Mouse (Mus musculus) C2C12 (cell line): ENCODE measurements at regions not wholly inside any gene's neighbourhood (a gene's known extent, or its start where the extent isn't known, plus 50 kb on each side); places are given as distances from the start of the nearest gene placed in this dataset.

Experiments used
- H3K27me3 ChIP-seq: one replicate; pipeline ENCODE4 v1.6.1; 2011; ENCODE audit not compliant: control insufficient read depth, insufficient read depth, insufficient read length
- H3K36me3 ChIP-seq: one replicate; pipeline ENCODE4 v1.6.1; 2011; ENCODE audit not compliant: control insufficient read depth, insufficient read depth
- H3K4me3 ChIP-seq: one replicate; pipeline ENCODE4 v1.5.1; 2011; ENCODE audit warnings: mild to moderate bottlenecking, control low read depth; ENCODE audit not compliant: poor library complexity, insufficient read depth, severe bottlenecking
- H3K79me2 ChIP-seq: one replicate; pipeline ENCODE4 v1.6.1; 2011; ENCODE audit not compliant: control insufficient read depth, insufficient read depth
- H3K79me3 ChIP-seq: one replicate; pipeline ENCODE4 v1.6.1; 2011; ENCODE audit warnings: low read depth, control low read depth
- H3ac ChIP-seq: one replicate; pipeline ENCODE3; 2011; ENCODE audit warnings: low read depth; ENCODE audit not compliant: control insufficient read depth, insufficient read length
- CEBPB ChIP-seq: IDR thresholded peaks from one replicate; pipeline ENCODE4 v1.6.1; 2011; ENCODE audit warnings: low read depth, mild to moderate bottlenecking, control low read depth, moderate library complexity
- CTCF ChIP-seq: IDR thresholded peaks from one replicate; pipeline ENCODE4 v1.5.1; 2011; ENCODE audit not compliant: control insufficient read depth, insufficient read depth, insufficient read length
- FOSL1 ChIP-seq: IDR thresholded peaks from one replicate; pipeline ENCODE4 v1.8.0; 2011; ENCODE audit warnings: mild to moderate bottlenecking, low read length; ENCODE audit not compliant: poor library complexity, insufficient read depth, severe bottlenecking
- MAX ChIP-seq: IDR thresholded peaks from one replicate; pipeline ENCODE4 v1.6.1; 2011; ENCODE audit warnings: mild to moderate bottlenecking, control low read depth
- MYOD1 ChIP-seq: IDR thresholded peaks from one replicate; pipeline ENCODE4 v1.6.1; 2011; ENCODE audit warnings: low read depth; ENCODE audit not compliant: control insufficient read depth, insufficient read length
- MYOG ChIP-seq: IDR thresholded peaks from one replicate; pipeline ENCODE4 v1.6.1; 2011; ENCODE audit not compliant: control insufficient read depth, insufficient read length; ENCODE audit errors: extremely low read depth
- USF1 ChIP-seq: IDR thresholded peaks from one replicate; pipeline ENCODE4 v1.6.1; 2011; ENCODE audit warnings: low read depth, mild to moderate bottlenecking, control low read depth, moderate library complexity

- Histone ChIP-seq H3K79me3 (no peaks in the 10 kb centered on the region), H3K79me2 (no peaks in the 10 kb centered on the region), H3K36me3 (no peaks in the 10 kb centered on the region), H3K27me3 (no peaks in the 10 kb centered on the region), H3K4me3 (no peak overlapping the region), H3ac (no peak overlapping the region)
- TF ChIP-seq MYOG (no peak), MYOD1 (no peak), FOSL1 (no peak), CEBPB (no peak)
Measured at GRCm38 (mm10) chr12:45686765-45687164, 612.3 kb upstream of the Stxbp6 start.

GRCm38 (mm10) chr12:45672361-45672760, 597.9 kb upstream of the Stxbp6 start:
- no peaks in the 10 kb centered on the region for H3K27me3 ChIP-seq
- H3K79me3 ChIP-seq = no peaks in the 10 kb centered on the region
- H3K4me3 ChIP-seq = no peak overlapping the region
- H3ac ChIP-seq = no peak overlapping the region
- no peaks in the 10 kb centered on the region for H3K36me3 ChIP-seq
- H3K79me2 ChIP-seq = no peaks in the 10 kb centered on the region
- TF ChIP-seq CTCF (no peak), MYOD1 (no peak), MAX (no peak), CEBPB (no peak), MYOG (no peak), USF1 (no peak), FOSL1 (no peak)

GRCm38 (mm10) chr12:45671554-45671948, 597.0 kb upstream of the Stxbp6 start:
- TF ChIP-seq CTCF = no peak
- no peak for TF ChIP-seq MYOD1
- no peak for TF ChIP-seq MAX
- TF ChIP-seq CEBPB = no peak
- TF ChIP-seq MYOG = no peak
- TF ChIP-seq USF1 = no peak
- no peak for TF ChIP-seq FOSL1
- no peak overlapping the region for H3K4me3 ChIP-seq
- no peaks in the 10 kb centered on the region for H3K36me3 ChIP-seq
- no peaks in the 10 kb centered on the region for H3K27me3 ChIP-seq
- no peak overlapping the region for H3ac ChIP-seq
- no peaks in the 10 kb centered on the region for H3K79me2 ChIP-seq
- no peaks in the 10 kb centered on the region for H3K79me3 ChIP-seq

- H3K27me3 ChIP-seq = no peaks in the 10 kb centered on the region
- no peak overlapping the region for H3ac ChIP-seq
- no peak overlapping the region for H3K4me3 ChIP-seq
- TF ChIP-seq FOSL1 (no peak), MYOD1 (no peak), MYOG (no peak), CEBPB (no peak)
- no peaks in the 10 kb centered on the region for H3K36me3 ChIP-seq
- H3K79me2 ChIP-seq = no peaks in the 10 kb centered on the region
- no peaks in the 10 kb centered on the region for H3K79me3 ChIP-seq
Measured at GRCm38 (mm10) chr12:45670874-45671553, 596.5 kb upstream of the Stxbp6 start.

- no peaks in the 10 kb centered on the region for H3K79me2 ChIP-seq
- TF ChIP-seq CEBPB (no peak), CTCF (no peak), MYOD1 (no peak), MAX (no peak), MYOG (no peak), FOSL1 (no peak), USF1 (no peak)
- H3K36me3 ChIP-seq = no peaks in the 10 kb centered on the region
- no peaks in the 10 kb centered on the region for H3K27me3 ChIP-seq
- no peaks in the 10 kb centered on the region for H3K79me3 ChIP-seq
- no peak overlapping the region for H3K4me3 ChIP-seq
- H3ac ChIP-seq = no peak overlapping the region
Measured at GRCm38 (mm10) chr12:45670246-45670873, 595.9 kb upstream of the Stxbp6 start.

- no peaks in the 10 kb centered on the region for H3K27me3 ChIP-seq
- no peaks in the 10 kb centered on the region for H3K79me3 ChIP-seq
- no peaks in the 10 kb centered on the region for H3K36me3 ChIP-seq
- H3K79me2 ChIP-seq = no peaks in the 10 kb centered on the region
- no peak for TF ChIP-seq MAX
- no peak overlapping the region for H3K4me3 ChIP-seq
- H3ac ChIP-seq = no peak overlapping the region
Measured at GRCm38 (mm10) chr12:45659612-45660011, 585.1 kb upstream of the Stxbp6 start.

GRCm38 (mm10) chr12:45656574-45656973, 582.1 kb upstream of the Stxbp6 start:
- no peaks in the 10 kb centered on the region for H3K27me3 ChIP-seq
- no peaks in the 10 kb centered on the region for H3K79me2 ChIP-seq
- H3K4me3 ChIP-seq = no peak overlapping the region
- no peaks in the 10 kb centered on the region for H3K36me3 ChIP-seq
- H3K79me3 ChIP-seq = no peaks in the 10 kb centered on the region
- H3ac ChIP-seq = no peak overlapping the region
- TF ChIP-seq MYOG (no peak), FOSL1 (no peak), CTCF (no peak), MAX (no peak), CEBPB (no peak), MYOD1 (no peak), USF1 (no peak)
